Mouse (Mus musculus): ENCODE data around the gene Polr2m. TPM values are rescaled to one million over a fixed set of nuclear protein-coding genes. Genes with fewer than 3 reads are reported as not detected.

Gene Polr2m
- total RNA-seq, 2 experiments from 2014 or later: 208 to 216 TPM

DNA sequence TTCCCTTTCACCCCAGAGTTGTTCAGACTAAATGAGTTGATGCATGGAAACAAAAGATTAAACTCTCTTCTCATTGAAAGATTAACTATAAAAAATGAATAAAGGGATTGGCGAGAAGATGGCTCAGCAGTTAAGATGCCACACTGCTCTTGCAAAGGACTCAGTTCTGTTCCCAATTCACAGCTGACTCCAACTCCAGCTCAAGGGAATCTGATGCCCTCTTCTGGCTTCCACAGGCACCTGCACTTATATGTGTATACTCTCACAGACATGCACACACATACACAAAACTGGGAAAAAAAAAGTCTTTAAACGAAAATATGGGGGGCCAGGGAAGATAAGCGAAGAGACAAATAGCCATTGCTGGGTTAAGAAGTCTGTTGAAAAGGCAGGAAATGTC, 9.1 kb downstream of the Polr2m start:
- DNase-seq (ENCODE audit: low spot score in 2 of 2): no peak

DNA sequence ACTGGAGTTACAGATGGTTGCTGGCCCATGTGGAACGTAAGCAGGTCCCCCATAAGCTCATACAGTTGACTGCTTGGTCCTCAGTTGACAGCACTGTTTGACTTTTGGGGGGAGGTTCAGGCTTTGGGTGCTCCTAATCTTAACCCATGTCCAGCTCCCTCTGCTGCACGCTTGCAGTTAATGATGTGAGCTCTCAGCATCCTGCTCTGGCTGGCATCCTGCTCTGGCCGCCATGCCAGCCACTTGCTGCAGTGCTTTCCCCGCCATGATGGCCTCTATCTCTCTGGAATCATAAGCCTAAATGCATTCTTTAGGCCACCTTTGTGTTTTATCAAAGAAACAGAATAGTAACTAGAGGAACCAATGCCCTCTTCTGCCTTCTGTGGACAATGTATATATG, 10.2 kb downstream of the Polr2m start:
- no peak for DNase-seq (ENCODE audit: low spot score in 2 of 2)

DNA sequence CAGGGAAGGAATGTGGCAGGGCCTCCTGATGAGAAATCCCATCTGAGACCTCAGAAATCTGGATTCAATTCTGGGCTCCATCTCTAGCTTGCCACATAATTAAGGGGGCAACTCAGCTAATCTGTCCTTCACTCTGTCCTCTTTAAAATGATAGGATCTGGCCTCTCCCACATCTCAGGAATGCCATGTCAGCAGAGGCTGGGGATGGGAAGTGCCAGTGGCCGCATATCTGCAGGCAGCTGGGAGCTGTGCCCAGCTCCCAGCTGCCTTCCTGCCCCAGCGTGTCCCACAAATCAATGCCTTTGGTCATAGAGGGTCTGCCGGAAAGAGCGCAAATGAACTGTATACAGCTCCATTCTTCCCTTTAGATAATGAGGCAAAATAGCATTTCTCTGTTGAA, 18.3 kb downstream of the Polr2m start:
- no peak for DNase-seq (ENCODE audit: low spot score in 2 of 2)

DNA sequence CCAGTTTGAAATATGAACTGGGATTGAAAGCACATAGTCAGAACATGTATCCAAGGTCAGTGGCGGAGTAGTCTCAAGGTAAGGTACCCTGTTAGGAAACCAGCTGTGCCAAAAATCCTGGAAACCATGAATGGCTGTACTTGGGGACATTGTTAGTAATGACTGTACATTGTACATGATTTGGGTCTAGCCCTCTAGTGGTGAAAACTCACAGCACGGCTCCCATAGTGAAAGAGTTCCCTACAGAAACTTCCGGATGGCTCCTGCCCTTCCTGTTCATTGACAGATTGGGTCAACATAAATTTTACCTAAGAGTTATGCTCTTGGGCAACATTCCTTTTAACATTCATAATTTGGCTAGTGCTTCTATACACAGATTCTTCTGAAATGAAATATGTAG, 19.6 kb downstream of the Polr2m start:
- no peak for DNase-seq (ENCODE audit: low spot score in 2 of 2)

DNA sequence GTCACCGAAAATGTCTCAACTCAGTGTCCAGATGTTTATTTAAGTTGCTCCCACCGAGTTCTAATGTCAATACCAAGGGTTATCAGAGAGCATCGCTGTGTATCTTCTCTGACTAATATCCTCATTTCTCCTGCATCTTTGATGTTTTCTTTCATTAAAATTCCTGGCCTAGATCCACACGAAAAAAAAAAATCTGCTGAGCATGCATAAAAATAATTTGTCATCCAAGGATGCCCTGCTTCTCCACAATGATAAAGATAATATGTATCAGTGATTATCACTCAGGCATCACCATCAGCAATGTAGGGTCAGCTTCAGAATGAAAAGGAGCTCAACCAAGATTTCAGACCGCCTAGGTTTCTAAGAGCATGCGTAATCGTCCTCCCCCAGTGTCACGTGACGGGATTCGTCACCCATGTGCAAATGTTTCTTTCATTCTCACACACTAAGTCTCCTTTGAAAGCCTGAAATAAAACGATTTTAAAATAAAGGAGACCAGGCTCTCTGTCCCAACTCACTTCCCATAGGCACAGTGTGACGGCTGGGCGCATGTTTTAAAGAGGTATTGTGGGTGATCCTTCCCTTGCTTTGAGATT, 22.6 kb downstream of the Polr2m start:
- DNase-seq (ENCODE audit: low spot score in 2 of 2): no peak

DNA sequence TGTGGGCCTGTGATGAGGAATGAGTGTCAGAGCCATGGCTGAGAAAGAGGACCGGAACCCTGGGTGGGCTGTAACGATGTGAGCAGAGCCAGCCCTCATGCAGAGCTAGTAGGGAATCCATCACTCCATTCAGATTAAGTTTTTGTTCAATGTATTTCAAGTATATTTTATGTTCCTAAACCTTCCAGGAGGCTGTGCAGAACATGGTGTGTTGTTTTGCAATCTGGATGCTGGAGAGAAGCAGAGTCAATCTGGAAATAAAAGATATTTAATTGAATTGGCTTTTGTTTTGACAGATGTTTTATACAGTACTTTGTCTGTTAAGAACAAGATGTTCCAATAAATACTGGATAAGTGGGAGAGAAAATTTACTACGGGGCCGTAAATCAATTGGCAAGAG, 29.0 kb downstream of the Polr2m start:
- no peak for DNase-seq (ENCODE audit: low spot score in 2 of 2)

DNA sequence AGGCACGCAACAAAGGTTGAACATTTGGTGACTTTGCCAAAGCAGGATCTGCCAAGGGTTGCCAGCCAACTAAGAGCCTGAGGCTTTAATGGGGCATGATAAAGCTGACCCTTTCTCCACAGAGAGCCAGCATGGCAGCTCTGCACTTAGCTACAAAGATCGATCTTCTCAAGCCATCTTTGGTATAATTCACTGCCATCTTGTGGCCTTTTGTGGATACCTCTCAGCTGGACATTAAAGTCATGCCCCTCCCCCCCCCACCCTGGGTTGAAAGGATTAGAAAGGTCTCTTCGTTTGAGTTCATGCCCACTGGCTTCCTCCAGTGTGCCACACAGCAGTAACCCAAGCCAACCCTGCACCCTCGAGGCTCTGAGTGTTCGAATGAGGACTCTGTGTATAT, 31.8 kb downstream of the Polr2m start:
- no peak for DNase-seq (ENCODE audit: low spot score in 2 of 2)

DNA sequence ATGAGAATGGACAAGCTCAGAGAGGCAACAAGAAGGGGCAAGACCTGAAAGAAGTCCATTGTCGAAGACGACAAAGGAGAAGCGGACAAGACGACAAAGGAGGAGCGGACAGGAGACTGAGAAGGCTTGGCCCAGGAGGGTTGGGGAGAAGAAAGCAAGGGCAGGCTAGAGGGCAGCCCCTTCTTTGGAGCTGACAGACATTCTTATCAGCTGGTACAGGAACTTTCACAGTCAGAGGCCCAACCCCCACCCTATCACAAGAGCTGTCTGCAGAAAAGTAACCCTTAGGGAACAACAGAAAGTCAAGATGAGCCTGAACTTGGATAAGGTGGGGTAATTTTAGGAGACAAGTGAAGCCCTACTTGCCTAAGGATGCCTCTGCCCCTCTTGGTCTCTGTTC, 32.4 kb downstream of the Polr2m start:
- DNase-seq (ENCODE audit: low spot score in 2 of 2): no peak

DNA sequence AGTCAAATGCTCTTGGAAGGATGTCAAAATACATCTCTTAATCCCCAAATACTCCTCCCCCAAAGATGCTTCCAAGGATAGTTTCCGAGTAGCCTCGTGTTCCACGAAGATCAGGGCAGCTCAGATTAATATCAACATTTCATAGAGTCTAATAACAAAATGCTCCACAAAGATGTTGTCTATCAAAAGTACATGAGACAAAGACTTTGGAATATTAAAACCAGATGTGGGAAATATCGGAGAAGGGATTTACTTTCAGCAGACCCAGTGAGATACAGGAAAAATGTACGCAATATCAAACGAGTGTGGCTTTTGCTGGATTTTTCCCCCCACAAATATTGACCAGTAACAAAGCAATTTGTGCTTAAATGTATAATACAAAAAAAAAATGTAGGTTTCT, 35.1 kb downstream of the Polr2m start:
- DNase-seq (ENCODE audit: low spot score in 2 of 2): no peak

DNA sequence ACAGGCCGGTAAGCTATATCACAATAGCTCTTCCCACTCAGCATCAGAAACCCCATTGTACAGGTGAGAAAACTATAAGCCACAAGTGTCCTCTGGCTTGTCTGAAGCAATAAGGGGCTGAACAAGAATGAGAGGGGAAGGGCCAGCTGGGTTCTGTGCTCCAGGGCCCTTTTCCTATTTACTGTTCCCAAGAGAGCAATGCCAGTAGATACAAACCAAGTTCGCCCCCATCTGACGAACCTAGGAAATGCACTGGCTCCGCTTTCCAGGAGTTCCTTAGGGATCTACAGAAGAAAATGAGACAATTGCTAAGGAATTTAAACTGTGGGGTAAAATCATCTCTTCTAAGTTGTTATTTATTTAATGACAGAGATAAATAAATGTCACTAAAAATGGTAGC, 38.2 kb downstream of the Polr2m start:
- DNase-seq (ENCODE audit: low spot score in 2 of 2): peak; percentile 32 to 62

DNA sequence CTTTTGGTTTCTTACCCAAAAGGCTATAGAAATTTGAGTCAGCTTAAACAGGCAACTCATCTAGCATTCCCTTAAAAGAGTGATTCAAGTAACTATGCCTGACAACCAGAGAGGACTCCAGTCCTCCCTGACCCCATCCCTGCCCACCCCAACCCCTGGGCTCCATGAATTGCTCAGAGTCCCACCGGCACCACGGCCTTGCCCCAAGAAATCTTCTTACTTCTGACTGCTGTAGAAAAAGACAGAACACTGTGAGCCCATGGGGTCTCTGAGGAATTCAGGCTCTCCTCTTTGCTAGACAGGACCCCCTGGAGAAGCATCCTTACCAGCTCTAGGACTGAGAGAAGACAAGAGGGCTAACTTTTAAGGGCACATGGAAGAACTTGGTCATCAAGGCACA, 40.4 kb downstream of the Polr2m start:
- no peak for DNase-seq (ENCODE audit: low spot score in 2 of 2)

DNA sequence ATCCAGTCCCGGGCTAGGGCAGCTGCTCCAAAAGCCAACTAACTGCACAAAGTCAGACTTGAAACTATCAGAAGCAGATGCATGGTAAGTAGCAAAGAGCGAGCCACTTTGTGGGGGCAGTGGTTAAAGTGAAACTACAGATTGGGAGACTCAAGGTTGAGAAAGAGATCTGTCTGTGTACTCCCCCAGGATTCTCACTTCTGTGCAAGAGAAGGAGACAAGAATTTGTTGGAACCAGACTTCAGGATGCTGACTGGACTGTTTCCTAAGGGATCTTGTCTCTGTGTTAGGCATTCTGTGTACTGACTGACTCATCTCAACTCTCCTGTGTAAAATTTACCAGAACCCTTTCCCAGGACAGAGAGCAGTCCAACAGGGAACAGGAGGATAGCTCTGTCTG, 47.6 kb downstream of the Polr2m start:
- no peak for DNase-seq (ENCODE audit: low spot score in 2 of 2)

Other genes starting within 250 kb of the Polr2m start
- 10 to 100 TPM; 25.0 to 33.2 TPM for gene Myzap, start 106.4 kb upstream of the Polr2m start, total RNA-seq (2021)

Measured in gastrocnemius, postnatal 4 days (tissue).